Mouse (Mus musculus) left cerebral cortex, adult 11 months (tissue): ENCODE data around the gene Grin3b.
A peak's percentile ranks its signal among the peaks of the same experiment; 100 is the strongest.
"Not testable (repeated sequence)": the region's sequence is repeated elsewhere in the genome, so short reads cannot be mapped to it uniquely, and the experiment has no call there.

Experiments used
- DNase-seq: peaks from one replicate; pipeline ENCODE4 v3.0.0; 2022; ENCODE audit warnings: low spot score

Gene Grin3b

DNA sequence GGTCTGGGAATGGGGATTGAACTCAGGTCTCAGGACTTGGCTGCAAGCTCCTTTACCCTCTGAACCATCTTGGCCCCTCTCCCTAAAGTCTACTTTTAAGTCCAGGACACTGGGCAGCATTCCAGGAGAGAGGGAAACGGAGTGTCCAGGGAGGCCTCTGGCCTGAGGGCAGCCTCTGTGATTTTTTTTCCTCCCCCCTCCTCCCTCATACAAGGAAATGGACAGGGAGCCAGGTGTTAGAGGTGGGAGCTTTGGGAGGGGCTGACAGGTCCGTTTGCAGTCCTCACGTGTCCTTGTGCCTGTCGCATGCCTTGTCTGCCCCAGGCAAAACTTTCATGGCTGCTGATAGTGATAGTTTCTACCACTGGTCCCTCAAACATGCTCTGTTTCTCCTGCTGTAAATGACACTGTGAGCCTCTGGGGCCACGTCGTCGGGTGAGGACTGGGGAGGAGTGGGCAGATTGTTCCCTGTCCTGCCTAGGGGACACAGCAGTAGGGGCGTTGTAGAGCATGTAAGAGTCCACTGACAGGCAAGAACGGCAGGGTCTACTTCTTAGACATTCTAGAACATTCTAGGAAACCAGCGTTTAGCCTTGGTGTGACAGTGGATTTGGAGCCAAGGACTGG lies 34.1 kb upstream of the Grin3b start:
- no peak for DNase-seq

DNA sequence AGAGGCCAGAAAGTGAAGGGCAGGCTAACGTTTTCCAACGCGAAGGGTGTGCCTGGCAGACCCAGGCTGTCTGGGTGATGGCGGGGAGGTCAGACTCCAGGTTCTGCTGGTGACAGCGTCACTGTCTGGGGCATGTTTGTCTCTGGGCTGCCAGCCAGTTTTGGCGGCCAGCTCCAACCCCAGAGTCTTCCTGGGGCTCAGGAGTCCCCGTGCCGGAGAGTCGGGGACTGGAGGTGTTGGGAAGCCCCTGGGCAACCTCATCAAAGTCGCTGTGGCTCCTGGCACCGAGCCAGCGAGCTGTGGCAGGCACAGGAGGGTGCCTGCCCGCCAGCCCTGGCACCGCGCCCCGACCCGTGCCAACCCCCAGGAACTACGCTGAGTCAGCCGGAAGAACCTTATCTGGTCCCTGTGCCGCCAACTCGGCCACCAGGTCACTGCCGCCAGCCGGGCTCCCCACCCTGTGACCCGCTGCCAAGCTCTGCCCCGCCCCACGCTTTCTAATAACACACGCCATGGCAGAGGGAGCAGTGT lies 33.5 kb upstream of the Grin3b start:
- DNase-seq = no peak

- DNase-seq = no peak
Measured at GRCm38 (mm10) chr10:79937775-79938526, 32.6 kb upstream of the Grin3b start.

DNA sequence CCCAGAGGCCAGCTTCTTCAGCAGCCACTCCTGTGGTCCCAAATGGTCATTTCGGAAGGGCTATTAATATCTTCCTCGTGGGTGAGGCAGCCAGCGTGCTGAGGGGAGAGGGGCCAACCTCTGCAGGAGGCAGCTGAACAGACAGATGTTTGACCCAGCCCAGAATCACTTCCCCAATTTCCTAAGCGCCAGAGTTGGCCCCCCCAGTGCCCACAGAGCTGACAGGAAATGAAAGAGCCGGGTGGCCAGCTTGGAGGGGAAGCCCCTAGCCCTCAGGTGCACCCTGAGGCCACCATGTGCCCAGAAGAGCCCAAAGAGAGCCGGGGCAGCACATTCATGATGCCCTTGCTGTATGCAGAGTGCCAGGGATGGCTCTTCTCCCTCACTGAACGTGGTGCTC lies 29.8 kb upstream of the Grin3b start:
- DNase-seq = no peak

DNA sequence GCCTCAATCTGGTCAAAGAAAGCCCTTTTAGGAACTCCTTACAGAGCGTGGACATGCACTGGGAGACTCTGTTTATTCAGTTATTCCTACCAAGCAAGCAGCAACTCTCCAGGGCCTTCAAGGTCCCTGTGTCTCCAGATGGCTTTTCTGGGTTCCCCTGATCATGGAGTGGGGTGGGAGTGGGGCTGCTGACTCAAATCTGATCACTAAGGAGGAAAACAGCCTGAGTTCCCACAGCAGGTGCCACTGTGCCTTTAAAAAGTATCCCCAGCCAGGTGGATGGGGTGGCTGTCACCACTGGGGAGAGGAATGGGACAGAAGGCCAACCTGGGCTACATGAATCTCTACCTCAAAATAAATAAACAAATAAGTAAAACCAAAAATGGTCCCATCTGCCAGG lies 27.5 kb upstream of the Grin3b start:
- DNase-seq = no peak

DNA sequence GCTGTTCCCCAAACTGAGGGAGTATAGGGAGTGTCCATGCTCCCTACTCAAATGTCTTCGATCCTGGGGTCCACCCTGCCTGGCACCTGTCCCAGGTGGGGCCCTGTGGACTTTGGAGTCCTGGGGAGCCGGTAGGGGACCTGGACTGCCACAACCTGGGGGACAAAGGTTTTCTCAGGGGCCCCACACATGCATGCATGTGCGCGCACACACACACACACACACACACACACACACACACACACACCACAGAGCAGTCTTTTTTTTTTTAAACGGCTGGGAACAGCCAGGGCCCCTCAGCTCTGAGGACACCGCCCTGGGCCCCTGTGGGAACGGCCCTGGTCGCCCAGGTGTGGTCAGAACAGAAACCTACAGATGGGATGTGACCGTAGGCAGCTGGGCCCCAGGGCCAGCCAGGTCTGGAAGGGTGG lies 27.0 kb upstream of the Grin3b start:
- DNase-seq = no peak

- no peak for DNase-seq
Measured at GRCm38 (mm10) chr10:79945507-79946234, 24.8 kb upstream of the Grin3b start.

GRCm38 (mm10) chr10:79946752-79947322 lies 23.7 kb upstream of the Grin3b start:
- DNase-seq = no peak

- no peak for DNase-seq
Measured at GRCm38 (mm10) chr10:79947502-79947901, 23.0 kb upstream of the Grin3b start.

- DNase-seq = no peak
Measured at GRCm38 (mm10) chr10:79949873-79950272, 20.6 kb upstream of the Grin3b start.

DNA sequence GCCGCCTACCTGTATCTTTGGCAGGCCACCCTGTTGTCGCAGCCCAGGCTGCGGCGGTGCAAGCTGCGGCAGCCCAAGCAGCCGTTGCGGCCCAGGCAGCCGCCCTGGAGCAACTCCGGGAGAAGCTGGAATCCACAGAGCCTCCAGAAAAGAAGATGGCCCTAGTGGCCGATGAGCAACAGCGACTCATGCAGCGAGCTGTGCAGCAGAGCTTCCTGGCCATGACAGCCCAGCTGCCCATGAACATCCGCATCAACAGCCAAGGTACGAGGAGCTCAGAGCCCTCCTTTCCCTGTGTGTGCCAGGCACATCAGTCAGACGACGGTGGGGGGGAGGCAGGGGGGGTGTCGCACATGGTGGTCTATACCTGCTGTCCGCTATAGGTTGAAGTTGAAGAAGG lies 19.9 kb upstream of the Grin3b start:
- no peak for DNase-seq

- no peak for DNase-seq
Measured at GRCm38 (mm10) chr10:79953946-79954345, 16.6 kb upstream of the Grin3b start.

DNA sequence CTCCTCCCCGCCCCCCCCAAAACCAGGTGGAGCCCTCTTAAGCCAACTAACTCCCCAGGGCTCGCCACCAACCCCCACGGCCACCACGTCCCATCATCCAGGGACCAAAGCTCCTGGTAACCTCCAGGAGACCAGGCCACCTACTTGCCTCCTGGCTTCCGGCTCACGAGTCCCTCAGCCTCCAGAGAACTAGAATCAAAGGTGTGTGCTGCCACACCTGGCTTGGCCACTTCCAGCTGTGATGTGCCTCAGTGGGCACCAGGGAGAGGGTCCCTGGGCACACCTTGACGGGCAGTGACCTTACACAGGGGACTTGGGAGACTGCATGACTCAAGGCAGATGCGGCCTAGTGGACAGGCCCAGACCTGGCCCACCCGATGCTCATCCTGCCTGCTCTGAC lies 14.8 kb upstream of the Grin3b start:
- DNase-seq = no peak

GRCm38 (mm10) chr10:79956643-79957154 lies 13.8 kb upstream of the Grin3b start:
- no peak for DNase-seq

DNA sequence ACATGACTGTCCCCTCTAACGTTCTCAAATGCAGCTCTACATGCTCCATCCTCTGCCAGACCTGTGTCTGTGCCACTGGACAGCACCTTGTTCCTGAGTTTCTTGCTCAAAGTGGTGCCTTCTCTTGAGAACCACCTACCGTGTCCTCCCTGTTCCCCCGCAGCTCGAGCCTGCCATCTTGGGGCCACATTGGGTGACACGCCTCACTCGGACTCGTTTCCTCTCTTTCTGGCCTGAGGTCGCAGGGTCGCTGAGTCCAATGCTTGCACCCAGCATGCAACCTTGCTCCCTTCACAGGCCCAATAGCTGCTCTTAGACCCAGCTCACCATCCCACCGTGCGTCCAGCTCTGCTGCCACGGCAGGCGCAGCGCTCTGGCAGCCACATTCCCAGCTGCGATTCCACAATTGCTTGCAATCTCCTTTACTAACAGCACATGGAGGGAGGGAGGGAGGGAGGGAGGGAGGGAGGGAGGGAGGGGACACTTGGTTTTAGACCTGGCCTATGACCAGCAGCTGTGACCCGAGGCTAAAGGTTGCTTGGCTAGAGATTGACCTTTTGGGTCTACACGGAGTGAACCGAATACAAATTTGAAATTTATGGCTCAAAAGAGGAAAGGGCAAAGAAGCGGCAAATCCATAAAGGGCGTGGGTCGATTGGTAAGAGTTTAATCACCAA lies 12.2 kb upstream of the Grin3b start:
- DNase-seq = no peak

- DNase-seq = not testable (repeated sequence)
Measured at GRCm38 (mm10) chr10:79959412-79959811, 11.1 kb upstream of the Grin3b start.

DNA sequence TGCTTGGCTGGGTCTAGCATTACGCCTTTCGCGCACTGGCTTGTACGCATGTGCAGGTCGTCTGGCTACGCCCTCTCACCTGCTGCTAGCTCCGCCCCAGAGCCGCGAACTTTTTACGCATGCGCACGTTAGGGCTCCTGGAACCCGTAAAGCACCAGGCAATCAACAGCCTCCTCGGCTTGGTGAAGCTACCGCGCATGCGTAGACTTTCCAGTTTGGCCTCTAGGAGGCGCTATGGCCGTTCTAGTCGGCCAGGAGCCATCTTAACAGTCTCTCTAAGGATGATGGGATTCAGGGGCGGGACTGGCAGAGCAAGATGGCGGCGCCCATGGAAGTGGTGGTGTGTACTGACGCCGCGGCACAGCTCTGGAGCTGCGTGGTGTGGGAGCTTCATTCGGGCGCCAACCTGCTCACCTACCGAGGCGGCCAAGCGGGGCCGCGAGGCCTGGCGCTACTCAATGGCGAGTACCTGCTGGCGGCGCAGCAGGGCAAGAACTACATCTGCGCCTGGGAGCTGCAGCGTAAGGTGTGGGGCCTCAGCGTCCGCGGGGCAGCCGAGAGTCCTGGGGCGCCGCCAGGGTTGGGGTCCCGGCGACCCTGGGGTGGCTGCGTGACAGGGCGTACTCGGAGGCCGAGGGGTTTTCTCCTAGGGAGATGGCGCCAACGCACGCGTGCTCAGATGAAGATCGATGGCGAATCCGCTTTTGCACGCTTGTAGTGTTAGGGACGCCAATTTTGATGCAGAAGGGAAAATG lies 10.5 kb upstream of the Grin3b start, which contains the start of gene Wdr18:
Gene Wdr18 (plus strand): TSS at position 306 of the 755 bp plus-strand sequence.
- DNase-seq = peak; percentile 99

GRCm38 (mm10) chr10:79960671-79961294 lies 9.7 kb upstream of the Grin3b start:
- DNase-seq = no peak

GRCm38 (mm10) chr10:79964727-79965126 lies 5.8 kb upstream of the Grin3b start:
- no peak for DNase-seq

DNA sequence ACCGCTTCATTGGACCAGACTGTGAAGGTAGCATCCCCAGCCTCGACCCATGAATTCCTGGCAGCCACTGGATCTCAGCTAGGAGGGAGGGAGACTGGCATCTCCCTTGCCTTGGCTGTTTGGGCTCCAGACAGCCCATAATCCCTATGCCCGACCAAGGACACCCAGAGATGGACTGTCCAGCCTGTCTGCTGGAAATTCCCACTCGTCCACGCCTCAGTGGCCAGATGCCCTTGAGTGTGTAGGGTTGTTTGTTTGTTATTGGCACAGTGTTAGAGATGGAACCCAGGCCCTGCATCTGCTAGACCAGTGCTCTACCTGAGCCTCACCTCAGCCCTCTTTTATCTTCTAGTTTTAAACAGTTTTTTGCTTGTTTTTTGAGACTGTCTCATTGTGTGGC lies 5.2 kb upstream of the Grin3b start:
- no peak for DNase-seq
